Mouse (Mus musculus) layer of hippocampus, adult 11-12 months (tissue): ENCODE measurements around the gene Dock10.

Experiments
- DNase-seq: peaks from one replicate; pipeline ENCODE4 v3.0.0; 2022; ENCODE audit warnings: low spot score

Dock10 gene

DNA sequence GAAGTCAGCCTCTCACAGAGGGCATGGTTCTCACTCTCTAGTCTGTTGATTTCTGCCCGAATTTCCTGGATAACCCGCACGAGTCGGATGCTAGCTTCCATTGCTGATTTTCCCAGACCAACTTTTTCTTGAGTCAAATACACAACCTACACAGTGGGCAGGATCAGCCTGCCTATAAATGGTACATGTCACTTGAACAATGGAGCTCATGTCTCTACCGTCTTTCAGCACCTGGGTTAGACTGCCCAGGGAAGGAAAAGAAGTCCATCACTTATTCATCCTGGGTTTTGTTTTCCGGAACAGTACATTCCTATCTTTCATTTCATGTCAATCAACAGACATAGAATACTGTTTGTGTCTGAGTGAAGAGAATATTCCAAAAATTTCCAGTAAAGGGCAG is 297.0 kb downstream of the Dock10 start, which contains the start of gene Gm45261:
Gm45261 (minus strand) TSS at position 101 of the 400 bp plus-strand sequence.
- DNase-seq: no peak

DNA sequence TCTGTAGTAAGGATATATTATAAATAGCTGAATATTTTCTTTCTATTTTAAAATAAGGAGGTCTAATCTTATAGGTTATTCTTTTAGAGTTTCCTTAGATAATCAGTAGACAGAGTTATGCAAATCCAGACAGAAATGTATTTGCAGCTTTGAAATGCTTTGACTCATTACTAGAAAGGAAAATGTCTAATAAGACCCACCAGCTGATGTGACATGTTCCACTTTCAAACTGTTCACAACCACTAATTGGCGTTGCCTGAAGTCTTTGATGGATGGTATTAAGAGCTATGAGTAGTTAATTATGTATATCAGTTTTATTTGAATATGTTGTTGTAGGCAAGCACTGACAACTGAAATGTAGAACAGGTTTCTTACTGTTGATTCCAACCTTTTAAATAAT is 298.4 kb downstream of the Dock10 start:
- no peak for DNase-seq

DNA sequence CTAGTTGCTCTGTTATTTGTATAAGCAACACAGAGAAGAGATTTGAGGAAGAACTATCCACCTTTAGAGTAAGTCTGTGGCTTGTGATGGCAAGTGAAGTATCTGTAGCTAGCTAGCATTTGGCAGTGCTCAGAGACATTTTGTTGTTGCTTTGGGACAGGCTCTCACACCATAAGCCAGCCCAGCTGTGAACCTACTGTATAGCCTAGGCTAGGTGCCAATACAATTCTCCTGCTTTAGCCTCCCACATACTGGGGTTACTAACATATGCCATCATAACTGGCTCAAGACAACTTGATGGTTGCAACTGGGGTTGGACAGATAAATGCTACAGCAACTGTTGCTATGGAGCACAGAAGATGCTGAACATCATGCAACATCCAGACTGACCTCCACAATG is 298.9 kb downstream of the Dock10 start:
- DNase-seq: no peak

DNA sequence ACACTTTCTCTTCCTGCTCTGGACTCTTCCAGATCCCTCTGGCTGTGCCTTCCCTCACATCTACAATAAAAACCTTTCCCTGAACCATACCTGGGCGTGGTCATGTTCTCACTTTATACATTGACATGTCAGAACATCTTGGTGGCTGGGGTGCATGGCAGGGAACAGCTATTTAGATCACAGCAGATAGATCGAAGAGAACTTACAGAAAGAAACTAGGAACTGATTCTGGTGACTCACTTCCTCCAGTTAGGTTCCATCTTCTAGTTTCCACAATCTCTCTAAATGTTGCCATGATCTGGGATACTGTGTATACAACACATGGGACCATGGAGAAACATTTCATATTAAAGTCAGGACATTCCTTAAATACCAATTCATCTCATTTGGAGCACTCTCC is 304.4 kb downstream of the Dock10 start:
- no peak for DNase-seq

DNA sequence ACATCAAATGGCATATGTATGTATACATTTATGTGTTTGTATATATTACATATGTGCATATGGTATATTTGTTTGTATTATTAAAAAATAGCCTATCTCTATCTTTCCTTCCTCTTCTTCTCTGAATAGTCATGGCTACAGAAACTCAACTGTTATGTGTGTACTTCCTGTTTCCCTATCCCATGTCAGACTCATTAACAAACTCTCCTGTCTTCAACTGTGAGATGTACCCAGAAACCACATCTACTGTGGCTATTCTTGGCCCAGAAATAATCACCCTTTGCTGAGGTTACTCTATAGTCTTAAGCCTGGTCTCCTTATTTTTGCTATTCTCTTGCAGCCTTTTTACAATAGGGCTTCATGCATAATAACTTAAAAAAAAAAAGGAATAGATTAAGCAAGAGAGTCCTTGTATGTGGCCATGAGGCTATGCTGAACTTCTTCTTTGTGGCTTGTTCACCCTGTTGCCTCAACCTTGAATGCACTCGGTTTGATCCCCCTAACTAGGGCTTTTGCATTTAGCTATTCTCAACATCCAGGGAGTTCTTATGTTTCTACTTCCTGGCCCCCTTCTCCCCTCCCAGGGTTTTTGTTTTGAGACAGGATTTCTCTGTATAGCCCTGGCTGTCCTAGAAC is 306.3 kb downstream of the Dock10 start:
- no peak for DNase-seq
